Mouse (Mus musculus) embryo, embryonic 10 days (tissue): Measurements from ENCODE around the gene Spin2e.
"Not testable (repeated sequence)": the region's sequence is repeated elsewhere in the genome, so short reads cannot be mapped to it uniquely, and the experiment has no call there.

Experiments
- DNase-seq: peaks from one replicate; pipeline ENCODE4 v3.0.0-alpha.2; 2015; ENCODE audit warnings: low spot score

The Spin2e gene

GRCm38 (mm10) chrX:31618820-31619219, at the start of gene Spin2e:
Spin2e (minus strand) TSS chrX:31618920.
- DNase-seq: not testable (repeated sequence)

- not testable (repeated sequence) for DNase-seq
Measured at GRCm38 (mm10) chrX:31574183-31574582, 44.5 kb downstream of the Spin2e start, which contains the start of gene Gm21883. Gm21883 (minus strand) TSS chrX:31574283.
